ENCODE assay signal across 10 mouse cellular contexts in the genomic region with DNA sequence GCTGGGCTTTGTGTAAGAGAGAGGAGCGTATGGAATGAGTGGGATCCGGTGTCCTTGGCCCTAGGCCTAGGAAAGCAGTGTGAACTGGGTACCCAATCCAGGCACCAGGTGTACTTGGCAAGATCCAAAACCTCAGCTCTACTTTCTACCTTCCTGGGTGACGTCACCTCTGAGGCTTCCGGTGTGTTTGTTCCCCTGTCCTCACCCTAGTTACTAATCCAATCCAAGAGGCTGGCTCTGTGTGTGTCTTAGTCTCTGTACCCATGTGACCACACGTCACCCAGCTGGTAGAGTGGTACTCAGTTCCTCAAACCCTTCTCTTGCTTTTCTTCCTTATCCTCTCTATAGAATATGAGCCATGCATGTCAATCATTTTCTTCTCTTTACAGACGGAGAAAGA.
DNase-seq lines count a peak whose midpoint lies in the region; ATAC-seq and TF ChIP-seq lines count a peak whose summit lies in the region.
"Had no signal": no experiment of that assay in that cellular context is flagged by ENCODE, and none has a peak within 500 bp of the region (broad histone marks: within the 10 kb centered on the region; RNA-seq: fewer than 3 reads in every experiment).

No protein-coding gene starts in this region.

- TF ChIP-seq CTCF in heart, postnatal 0 days (IDR thresholded peaks at IDR 0.05; ENCODE audit: low read depth), result no peak

- no peaks in the 10 kb centered on the region for H3K27me3 ChIP-seq in heart, embryonic 12.5 days (replicated peaks)
- no peaks in the 10 kb centered on the region for H3K27me3 ChIP-seq in heart, embryonic 10.5 days (ENCODE audit: insufficient read depth, poor library complexity, severe bottlenecking)
- H3K27me3 ChIP-seq in heart, postnatal 0 days (ENCODE audit: control insufficient read depth, insufficient read depth, low read length), result no peaks in the 10 kb centered on the region
- H3K27me3 ChIP-seq in midbrain, embryonic 10.5 days (ENCODE audit: low read depth, poor library complexity, severe bottlenecking), result no peaks in the 10 kb centered on the region
- H3K27me3 ChIP-seq: neural tube, embryonic 13.5 days had no signal

- no peak overlapping the region for H3K4me2 ChIP-seq in heart, embryonic 12.5 days
- no peak overlapping the region for H3K4me2 ChIP-seq in heart, postnatal 0 days (ENCODE audit: low read depth, low read length)
- H3K4me2 ChIP-seq: neural tube, embryonic 13.5 days had no signal

- peaks cover 74% of the 10 kb centered on the region for H3K4me1 ChIP-seq in heart, embryonic 12.5 days (replicated peaks)
- H3K4me1 ChIP-seq in heart, embryonic 10.5 days, result peaks cover 48% of the 10 kb centered on the region
- peaks cover 54% of the 10 kb centered on the region for H3K4me1 ChIP-seq in heart, postnatal 0 days (ENCODE audit: control insufficient read depth, insufficient read depth)
- H3K4me1 ChIP-seq in midbrain, embryonic 10.5 days, result peaks cover 22% of the 10 kb centered on the region

- no peak for TF ChIP-seq EP300 in heart, postnatal 0 days (IDR thresholded peaks at IDR 0.05; ENCODE audit: low read depth)

- WGBS in heart, embryonic 12.5 days, result 76% methylated on average over 6 of the region's 6 CpGs
- 86% methylated on average over 6 of the region's 6 CpGs for WGBS in heart, embryonic 10.5 days
- WGBS in heart, postnatal 0 days, result 75% methylated on average over 6 of the region's 6 CpGs
- 87% methylated on average over 6 of the region's 6 CpGs for WGBS in midbrain, embryonic 10.5 days

- H3K9ac ChIP-seq in heart, embryonic 12.5 days, result no peak overlapping the region
- no peak overlapping the region for H3K9ac ChIP-seq in heart, postnatal 0 days (replicated peaks; ENCODE audit: low read depth, low read length)
- H3K9ac ChIP-seq: neural tube, embryonic 13.5 days had no signal

- H3K36me3 ChIP-seq in heart, embryonic 12.5 days, result no peaks in the 10 kb centered on the region
- H3K36me3 ChIP-seq in heart, embryonic 10.5 days, result no peaks in the 10 kb centered on the region
- no peaks in the 10 kb centered on the region for H3K36me3 ChIP-seq in heart, postnatal 0 days (replicated peaks; ENCODE audit: control insufficient read depth, insufficient read depth, low read length)
- H3K36me3 ChIP-seq in midbrain, embryonic 10.5 days, result no peaks in the 10 kb centered on the region
- H3K36me3 ChIP-seq: neural tube, embryonic 13.5 days had no signal

- peak overlapping the region; percentile 73 for H3K27ac ChIP-seq in heart, embryonic 12.5 days (ENCODE audit: poor library complexity, severe bottlenecking)
- no peak overlapping the region for H3K27ac ChIP-seq in heart, embryonic 10.5 days
- peak overlapping the region; percentile 79 for H3K27ac ChIP-seq in heart, postnatal 0 days (ENCODE audit: low read depth)
- no peak overlapping the region for H3K27ac ChIP-seq in midbrain, embryonic 10.5 days (replicated peaks)

- H3K9me3 ChIP-seq in heart, embryonic 12.5 days (replicated peaks), result no peaks in the 10 kb centered on the region
- no peaks in the 10 kb centered on the region for H3K9me3 ChIP-seq in heart, embryonic 10.5 days
- no peaks in the 10 kb centered on the region for H3K9me3 ChIP-seq in heart, postnatal 0 days (replicated peaks; ENCODE audit: control insufficient read depth, low read length)
- no peaks in the 10 kb centered on the region for H3K9me3 ChIP-seq in midbrain, embryonic 10.5 days (replicated peaks)
- H3K9me3 ChIP-seq: neural tube, embryonic 13.5 days had no signal

- ATAC-seq in heart, embryonic 12.5 days (ENCODE audit: insufficient number of reproducible peaks, low FRiP score), result no peak
- no peak for ATAC-seq in heart, postnatal 0 days (ENCODE audit: insufficient read depth, low read depth)

- DNase-seq in heart, embryonic 10.5 days (ENCODE audit: low spot score), result no peak
- DNase-seq in B cell, adult 2 months, result peak; percentile 88 to 92
- no peak for DNase-seq in heart, postnatal 0 days (ENCODE audit: low spot score)
- DNase-seq in naive thymus-derived CD4-positive, alpha-beta T cell, adult 2 months (ENCODE audit: low read depth), result peak; percentile 92
- no peak for DNase-seq in midbrain, embryonic 10.5 days (ENCODE audit: low spot score)
- no peak for DNase-seq in left cerebral cortex, adult 11 months (ENCODE audit: low spot score)
- no peak for DNase-seq in layer of hippocampus, postnatal 10 days (ENCODE audit: low spot score in 2 of 2)
- DNase-seq: gastrocnemius, postnatal 36 days had no signal

- no peak overlapping the region for H3K4me3 ChIP-seq in heart, embryonic 12.5 days
- no peak overlapping the region for H3K4me3 ChIP-seq in heart, embryonic 10.5 days
- no peak overlapping the region for H3K4me3 ChIP-seq in heart, postnatal 0 days (ENCODE audit: low read depth, low read length)
- H3K4me3 ChIP-seq in midbrain, embryonic 10.5 days, result no peak overlapping the region
- H3K4me3 ChIP-seq: neural tube, embryonic 13.5 days had no signal

Comparison
In these comparisons a context has a peak if more than half of its experiments do, and no peak if none do; other contexts are left out.
1. H3K27ac ChIP-seq: peak in heart, embryonic 12.5 days (single experiment) and heart, postnatal 0 days (single experiment); none in heart, embryonic 10.5 days (single experiment) and midbrain, embryonic 10.5 days (single experiment).
2. DNase-seq: peak in B cell, adult 2 months (2 of 2) and naive thymus-derived CD4-positive, alpha-beta T cell, adult 2 months (single experiment); none in heart, embryonic 10.5 days (single experiment), heart, postnatal 0 days (single experiment), midbrain, embryonic 10.5 days (single experiment), left cerebral cortex, adult 11 months (single experiment) and layer of hippocampus, postnatal 10 days (0 of 2).